Mouse (Mus musculus): ENCODE results near the gene Sumo2.
A peak's percentile ranks its signal among the peaks of the same experiment; 100 is the strongest.
"Not testable (repeated sequence)": the region's sequence is repeated elsewhere in the genome, so short reads cannot be mapped to it uniquely, and the experiment has no call there.

Gene Sumo2

GRCm38 (mm10) chr11:115481553-115482259 is 54.4 kb downstream of the Sumo2 start:
- DNase-seq: no peak

DNA sequence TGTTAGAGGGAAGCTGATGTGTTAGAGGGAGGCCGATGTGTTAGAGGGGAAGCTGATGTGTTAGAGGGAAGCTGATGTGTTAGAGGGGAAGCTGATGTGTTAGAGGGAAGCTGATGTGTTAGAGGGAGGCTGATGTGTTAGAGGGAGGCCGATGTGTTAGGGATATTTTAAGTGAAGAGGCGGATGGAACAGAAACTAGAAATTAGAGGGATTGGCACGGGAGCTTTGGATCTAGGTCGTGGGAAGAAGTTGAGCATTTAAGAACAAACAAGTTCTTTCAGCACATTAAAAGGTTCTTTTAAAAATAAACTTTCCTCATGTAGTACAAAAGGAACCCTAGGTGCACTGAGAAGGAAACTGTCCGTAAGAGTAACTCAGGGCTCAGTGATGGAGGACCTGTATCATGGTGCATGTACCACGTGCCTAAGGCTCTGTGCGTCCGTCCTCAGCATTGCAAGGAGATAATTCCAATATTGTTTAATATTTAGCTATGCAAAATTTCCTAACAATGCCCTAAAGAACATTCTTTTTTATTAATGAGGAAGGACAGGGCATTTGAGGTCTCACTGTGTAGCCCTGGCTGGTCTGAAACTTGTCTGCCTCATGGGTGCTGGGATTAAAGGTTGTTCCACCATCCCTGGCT is 57.7 kb downstream of the Sumo2 start:
- DNase-seq: no peak

- DNase-seq: not testable (repeated sequence)
Measured at GRCm38 (mm10) chr11:115477388-115477787, 58.7 kb downstream of the Sumo2 start.

- DNase-seq: not testable (repeated sequence)
Measured at GRCm38 (mm10) chr11:115476630-115477029, 59.4 kb downstream of the Sumo2 start.

DNA sequence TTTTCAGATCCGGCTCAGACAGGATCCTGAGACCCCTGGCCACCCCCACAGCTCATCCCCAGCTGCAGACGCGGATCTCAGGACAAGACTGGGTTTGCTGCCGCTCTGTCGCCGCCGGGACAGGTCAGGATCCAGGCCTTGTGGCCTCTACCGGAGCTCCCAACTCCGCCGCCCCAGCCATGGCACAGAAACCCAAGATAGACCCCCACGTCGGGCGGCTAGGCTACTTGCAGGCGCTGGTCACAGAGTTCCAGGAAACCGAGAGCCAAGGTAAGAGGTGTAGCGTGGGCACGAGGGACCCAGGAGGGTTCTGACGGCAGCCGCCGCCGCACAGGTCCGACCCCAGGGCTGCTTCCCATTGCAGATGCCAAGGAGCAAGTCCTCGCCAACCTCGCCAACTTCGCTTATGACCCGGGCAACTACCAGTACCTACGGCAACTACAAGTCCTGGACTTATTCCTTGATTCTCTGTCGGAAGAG is 60.3 kb downstream of the Sumo2 start:
- no peak for DNase-seq

- DNase-seq: peak; percentile 96 to 97
Measured at GRCm38 (mm10) chr11:115475025-115475757, 60.9 kb downstream of the Sumo2 start, which contains the start of gene Armc7. Gene Armc7, plus strand, starts transcription at chr11:115475667.

- DNase-seq: peak; percentile 96 to 99
Measured at GRCm38 (mm10) chr11:115473626-115474275, 62.3 kb downstream of the Sumo2 start.

Measured in cerebellum, postnatal 10 days (tissue).